Mouse (Mus musculus): ENCODE results near the gene Phyh. TPM values are rescaled to one million over a fixed set of nuclear protein-coding genes. Genes with fewer than 3 reads are reported as not detected.
A peak's percentile ranks its signal among the peaks of the same experiment; 100 is the strongest.

The Phyh gene
- polyA plus RNA-seq, 1 experiment from 2014 or later: 102 TPM

DNA sequence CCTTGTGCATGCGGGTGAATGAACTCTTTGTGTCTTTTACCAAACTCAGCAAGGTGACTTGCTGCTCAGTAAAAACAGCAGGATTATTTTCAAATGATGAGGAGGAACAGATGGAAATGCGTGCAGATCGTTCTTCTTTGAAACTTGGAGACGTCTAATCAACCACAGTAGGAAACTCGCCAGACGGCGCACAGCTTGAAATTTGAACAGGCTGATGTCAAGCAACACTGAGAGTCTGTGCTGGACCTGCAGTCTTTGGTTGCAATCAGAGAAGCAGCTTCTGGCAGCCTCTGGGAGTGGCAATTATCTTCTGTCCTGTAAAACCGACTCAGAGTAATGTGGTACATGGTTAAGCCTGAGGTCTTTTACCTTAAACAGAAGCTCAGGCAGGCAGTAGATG is 59.3 kb downstream of the Phyh start:
- no peak overlapping the region for H3K9ac ChIP-seq (ENCODE audit: low read depth, low read length)
- no peak overlapping the region for H3K4me3 ChIP-seq (ENCODE audit: low read length)
- ATAC-seq: no peak
- no peaks in the 10 kb centered on the region for H3K27me3 ChIP-seq (replicated peaks; ENCODE audit: control insufficient read depth, insufficient read depth, low read length)
- no peaks in the 10 kb centered on the region for H3K9me3 ChIP-seq (ENCODE audit: control insufficient read depth, low read length)
- no peak overlapping the region for H3K27ac ChIP-seq (ENCODE audit: low read length)
- H3K4me2 ChIP-seq (ENCODE audit: low read depth, low read length): no peak overlapping the region
- H3K4me1 ChIP-seq (ENCODE audit: control insufficient read depth, insufficient read depth, low read length): no peaks in the 10 kb centered on the region
- 31% methylated on average over 8 of the region's 8 CpGs for WGBS
- H3K36me3 ChIP-seq (ENCODE audit: control insufficient read depth, insufficient read depth, low read length): no peaks in the 10 kb centered on the region

DNA sequence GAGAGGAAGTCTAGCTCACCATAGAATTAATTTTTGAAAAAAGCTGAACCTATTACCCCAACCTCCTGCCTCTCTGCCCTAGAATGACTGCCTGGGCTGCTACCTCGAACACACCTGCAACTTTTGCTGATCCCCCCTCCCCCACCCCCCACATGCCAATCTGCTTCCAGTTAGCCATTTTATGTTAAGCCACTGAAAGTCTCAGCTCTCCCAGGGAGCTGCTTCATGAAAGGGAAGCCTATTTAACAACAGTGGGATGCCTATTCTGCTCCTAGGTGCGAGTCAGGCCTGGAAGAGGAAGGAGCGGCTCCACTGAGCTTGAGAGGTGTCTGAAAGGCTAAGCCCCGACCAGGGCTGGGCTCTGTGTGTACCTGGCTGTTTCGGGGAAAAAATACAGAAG is 65.2 kb downstream of the Phyh start:
- no peak for ATAC-seq
- Histone ChIP-seq H3K27ac (ENCODE audit: low read length) (no peak overlapping the region), H3K4me3 (ENCODE audit: low read length) (no peak overlapping the region), H3K9ac (ENCODE audit: low read depth, low read length) (no peak overlapping the region), H3K27me3 (replicated peaks; ENCODE audit: control insufficient read depth, insufficient read depth, low read length) (no peaks in the 10 kb centered on the region), H3K4me2 (ENCODE audit: low read depth, low read length) (no peak overlapping the region), H3K9me3 (ENCODE audit: control insufficient read depth, low read length) (no peaks in the 10 kb centered on the region), H3K4me1 (ENCODE audit: control insufficient read depth, insufficient read depth, low read length) (no peaks in the 10 kb centered on the region), H3K36me3 (ENCODE audit: control insufficient read depth, insufficient read depth, low read length) (no peaks in the 10 kb centered on the region)
- WGBS: 37% methylated on average over 5 of the region's 5 CpGs

- Histone ChIP-seq H3K36me3 (ENCODE audit: control insufficient read depth, insufficient read depth, low read length) (no peaks in the 10 kb centered on the region), H3K4me1 (ENCODE audit: control insufficient read depth, insufficient read depth, low read length) (no peaks in the 10 kb centered on the region), H3K27ac (ENCODE audit: low read length) (peak overlapping the region; percentile 35; the same call in 1 of the 2 replicates), H3K27me3 (replicated peaks; ENCODE audit: control insufficient read depth, insufficient read depth, low read length) (no peaks in the 10 kb centered on the region), H3K4me3 (ENCODE audit: low read length) (no peak overlapping the region), H3K4me2 (ENCODE audit: low read depth, low read length) (no peak overlapping the region), H3K9me3 (ENCODE audit: control insufficient read depth, low read length) (no peaks in the 10 kb centered on the region), H3K9ac (ENCODE audit: low read depth, low read length) (no peak overlapping the region)
- ATAC-seq: peak; percentile 93
- 67% methylated on average over 6 of the region's 6 CpGs for WGBS
Observed at GRCm38 (mm10) chr2:4985000-4985399, 66.2 kb downstream of the Phyh start.

DNA sequence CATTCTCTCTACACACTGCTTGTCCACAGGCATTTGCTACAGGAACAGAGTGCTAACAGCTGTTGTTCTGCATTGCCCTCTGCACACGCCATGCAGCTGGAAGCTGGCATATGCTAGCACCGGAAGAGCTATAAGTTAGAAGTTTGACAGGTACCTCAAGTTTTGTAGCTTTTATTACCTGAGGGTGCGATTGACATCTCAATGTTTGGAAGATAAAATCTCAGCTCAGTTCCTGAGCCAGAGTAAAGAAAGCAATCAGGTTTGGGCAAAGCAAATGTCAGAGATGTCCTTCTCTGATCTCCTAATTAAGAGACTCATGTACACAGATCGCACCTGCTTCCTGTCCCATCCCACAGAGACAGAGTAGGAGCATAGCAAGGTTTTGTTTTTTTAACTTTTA is 68.0 kb downstream of the Phyh start:
- no peak overlapping the region for H3K4me2 ChIP-seq (ENCODE audit: low read depth, low read length)
- 76% methylated on average over 4 of the region's 4 CpGs for WGBS
- no peak for ATAC-seq
- H3K4me3 ChIP-seq (ENCODE audit: low read length): no peak overlapping the region
- H3K4me1 ChIP-seq (ENCODE audit: control insufficient read depth, insufficient read depth, low read length): no peaks in the 10 kb centered on the region
- H3K9ac ChIP-seq (ENCODE audit: low read depth, low read length): no peak overlapping the region
- H3K36me3 ChIP-seq (ENCODE audit: control insufficient read depth, insufficient read depth, low read length): no peaks in the 10 kb centered on the region
- no peaks in the 10 kb centered on the region for H3K27me3 ChIP-seq (replicated peaks; ENCODE audit: control insufficient read depth, insufficient read depth, low read length)
- no peaks in the 10 kb centered on the region for H3K9me3 ChIP-seq (ENCODE audit: control insufficient read depth, low read length)
- no peak overlapping the region for H3K27ac ChIP-seq (ENCODE audit: low read length)

DNA sequence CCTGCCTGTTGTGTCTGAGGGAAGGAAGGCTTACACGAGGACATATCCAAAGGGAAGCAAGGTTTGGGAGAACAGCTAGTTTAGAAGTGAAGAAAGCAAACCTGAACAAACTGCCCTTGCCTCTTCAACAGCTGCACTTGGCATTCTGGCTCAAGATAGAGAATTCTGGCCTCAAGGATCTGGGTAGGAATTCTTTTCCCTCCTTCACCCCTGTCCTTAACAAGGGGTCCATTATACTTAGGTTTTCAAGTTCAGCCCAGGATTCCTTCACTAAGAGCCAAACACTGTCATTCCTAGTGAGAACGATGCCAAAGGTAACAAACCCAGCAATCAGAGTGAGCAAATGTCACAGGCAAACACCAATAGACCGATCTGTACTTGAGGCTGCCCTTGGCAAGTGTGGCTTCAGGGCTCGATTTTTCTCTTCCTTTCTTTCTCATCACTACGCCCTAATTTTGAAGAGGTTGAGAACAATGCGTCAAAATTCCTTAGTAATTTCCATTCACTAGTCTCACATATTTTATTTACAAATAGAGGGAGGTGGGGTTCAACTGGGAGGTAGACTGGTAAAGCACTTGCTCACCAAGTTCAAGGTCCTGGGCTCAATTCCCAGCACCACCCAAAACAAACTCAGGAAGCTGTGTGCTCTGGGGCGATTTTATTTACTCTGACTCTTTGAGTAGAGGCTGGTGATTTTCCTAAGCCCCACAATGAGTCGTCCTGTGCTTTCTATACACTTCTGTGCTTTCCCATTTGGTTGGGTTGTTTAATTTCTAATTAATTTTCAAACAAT is 68.8 kb downstream of the Phyh start:
- H3K4me3 ChIP-seq (ENCODE audit: low read length): no peak overlapping the region
- H3K27me3 ChIP-seq (replicated peaks; ENCODE audit: control insufficient read depth, insufficient read depth, low read length): no peaks in the 10 kb centered on the region
- no peak for ATAC-seq
- no peak overlapping the region for H3K27ac ChIP-seq (ENCODE audit: low read length)
- no peaks in the 10 kb centered on the region; the same call in 1 of the 2 replicates for H3K36me3 ChIP-seq (ENCODE audit: control insufficient read depth, insufficient read depth, low read length)
- H3K9ac ChIP-seq (ENCODE audit: low read depth, low read length): no peak overlapping the region
- no peaks in the 10 kb centered on the region for H3K4me1 ChIP-seq (ENCODE audit: control insufficient read depth, insufficient read depth, low read length)
- WGBS: 74% methylated on average over 8 of the region's 8 CpGs
- no peaks in the 10 kb centered on the region for H3K9me3 ChIP-seq (ENCODE audit: control insufficient read depth, low read length)
- no peak overlapping the region for H3K4me2 ChIP-seq (ENCODE audit: low read depth, low read length)

Other genes with a start within 250 kb of the Phyh start
- 6.3 and 7.1 TPM in 2 replicates for gene Bend7, start 201.2 kb upstream of the Phyh start, polyA plus RNA-seq (2015; fragmentation: Nextera tagmentation; extraction: Ambion mirVana)
- gene Sephs1, start 37.5 kb upstream of the Phyh start, polyA plus RNA-seq (2015; fragmentation: Nextera tagmentation; extraction: Ambion mirVana): 48.7 and 51.5 TPM in 2 replicates
- not detected in 2 replicates for gene Ucma, start 57.1 kb downstream of the Phyh start, polyA plus RNA-seq (2015; fragmentation: Nextera tagmentation; extraction: Ambion mirVana)
- 28.4 and 30.0 TPM in 2 replicates for gene Mcm10, start 93.8 kb downstream of the Phyh start, polyA plus RNA-seq (2015; fragmentation: Nextera tagmentation; extraction: Ambion mirVana)
- gene Optn, start 145.0 kb downstream of the Phyh start, polyA plus RNA-seq (2015; fragmentation: Nextera tagmentation; extraction: Ambion mirVana): 28.7 and 36.9 TPM in 2 replicates
- 4.6 and 9.8 TPM in 2 replicates for gene Ccdc3, start 218.8 kb downstream of the Phyh start, polyA plus RNA-seq (2015; fragmentation: Nextera tagmentation; extraction: Ambion mirVana)

Measured in intestine, embryonic 16.5 days (tissue).